Mouse (Mus musculus): Measurements from ENCODE around the gene Vmn1r78. TPM values are rescaled to one million over a fixed set of nuclear protein-coding genes. Genes with fewer than 3 reads are reported as not detected.
"Not testable (repeated sequence)": the region's sequence is repeated elsewhere in the genome, so short reads cannot be mapped to it uniquely, and the experiment has no call there.

The Vmn1r78 gene
- polyA plus RNA-seq (2012; rRNA removed) = not detected in 2 replicates

DNA sequence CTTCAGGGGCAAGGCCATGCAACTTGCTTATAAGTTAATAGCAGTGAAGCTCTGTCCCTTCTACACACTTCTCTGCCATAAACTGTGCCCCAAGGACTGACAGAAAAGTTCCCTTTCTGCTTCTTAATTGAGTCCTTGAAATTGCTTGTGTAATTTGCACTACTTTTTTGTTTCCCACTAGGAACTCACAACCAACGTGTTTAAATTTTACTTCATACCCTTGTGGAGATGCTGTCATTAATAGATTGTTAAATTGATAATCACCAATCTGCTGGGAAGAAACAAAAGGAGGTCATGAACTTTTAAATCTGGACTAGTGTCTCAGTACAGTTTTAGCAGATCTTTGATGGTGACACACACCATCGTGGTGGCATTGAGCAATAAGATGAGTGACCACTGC is at the start of gene Vmn1r78:
Gene Vmn1r78 (plus strand): TSS at position 301 of the 400 bp plus-strand sequence.
- Histone ChIP-seq H3K27me3 (replicated peaks; ENCODE audit: control insufficient read depth, insufficient read depth, low read length) (no peaks in the 10 kb centered on the region), H3K27ac (ENCODE audit: insufficient read depth, low read depth, low read length) (no peak within 1 kb of the TSS), H3K4me1 (ENCODE audit: control insufficient read depth, insufficient read depth, low read length) (no peaks in the 10 kb centered on the region), H3K4me3 (ENCODE audit: insufficient read depth, low read depth, low read length) (no peak within 1 kb of the TSS), H3K36me3 (ENCODE audit: control insufficient read depth, insufficient read depth, low read length) (no peaks in the 10 kb centered on the region)
- 54% methylated on average over 2 of the region's 2 CpGs for WGBS
- TF ChIP-seq POLR2A (IDR thresholded peaks at IDR 0.05; ENCODE audit: low read depth, low read length) = no peak
- TF ChIP-seq CTCF (conservative IDR thresholded peaks at IDR 0.05; ENCODE audit: insufficient read depth, insufficient read length, low read depth, low read length) = no peak
- no peak for DNase-seq

- not testable (repeated sequence) for H3K27me3 ChIP-seq (replicated peaks; ENCODE audit: control insufficient read depth, insufficient read depth, low read length); DNase-seq; H3K4me1 ChIP-seq (ENCODE audit: control insufficient read depth, insufficient read depth, low read length); H3K27ac ChIP-seq (ENCODE audit: insufficient read depth, low read depth, low read length); H3K36me3 ChIP-seq (ENCODE audit: control insufficient read depth, insufficient read depth, low read length); H3K4me3 ChIP-seq (ENCODE audit: insufficient read depth, low read depth, low read length)
- WGBS = 44% methylated on average over 1 of the region's 1 CpGs
Observed at GRCm38 (mm10) chr7:12156463-12156862, 6.4 kb downstream of the Vmn1r78 start.

GRCm38 (mm10) chr7:12170979-12171378 is 20.9 kb downstream of the Vmn1r78 start, which contains the start of gene Vmn1r79:
TSS of gene Vmn1r79 (plus strand) at chr7:12171279.
- not testable (repeated sequence) for H3K4me1 ChIP-seq (ENCODE audit: control insufficient read depth, insufficient read depth, low read length); H3K27me3 ChIP-seq (replicated peaks; ENCODE audit: control insufficient read depth, insufficient read depth, low read length); H3K27ac ChIP-seq (ENCODE audit: insufficient read depth, low read depth, low read length); H3K4me3 ChIP-seq (ENCODE audit: insufficient read depth, low read depth, low read length); H3K36me3 ChIP-seq (ENCODE audit: control insufficient read depth, insufficient read depth, low read length); DNase-seq

GRCm38 (mm10) chr7:12172926-12173325 is 22.9 kb downstream of the Vmn1r78 start:
- 52% methylated on average over 2 of the region's 2 CpGs for WGBS
- not testable (repeated sequence) for H3K4me3 ChIP-seq (ENCODE audit: insufficient read depth, low read depth, low read length); H3K4me1 ChIP-seq (ENCODE audit: control insufficient read depth, insufficient read depth, low read length); DNase-seq; H3K27ac ChIP-seq (ENCODE audit: insufficient read depth, low read depth, low read length); H3K27me3 ChIP-seq (replicated peaks; ENCODE audit: control insufficient read depth, insufficient read depth, low read length); H3K36me3 ChIP-seq (ENCODE audit: control insufficient read depth, insufficient read depth, low read length)

DNA sequence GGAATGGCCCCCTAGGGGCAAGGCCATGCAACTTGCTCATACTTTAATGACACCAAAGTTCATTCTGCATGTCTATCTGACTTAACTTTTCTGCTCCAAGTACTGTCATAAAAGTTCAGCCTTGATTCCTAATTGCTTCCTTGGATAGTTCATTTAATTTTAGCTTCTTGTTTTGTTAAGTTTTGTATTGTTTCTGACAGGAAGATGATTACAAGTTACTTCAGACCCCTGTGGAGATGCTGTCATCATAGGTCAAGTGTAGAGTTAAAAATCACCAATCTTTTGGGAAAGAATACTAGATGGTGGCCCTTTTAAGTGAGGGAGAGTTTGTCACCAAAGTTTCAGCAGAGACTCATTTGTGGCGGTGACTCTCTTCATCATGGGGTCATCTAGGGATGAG is 38.9 kb downstream of the Vmn1r78 start, which contains the start of gene Vmn1r80:
Gene Vmn1r80 (plus strand): TSS at position 301 of the 400 bp plus-strand sequence.
- Histone ChIP-seq H3K4me3 (ENCODE audit: insufficient read depth, low read depth, low read length) (no peak within 1 kb of the TSS), H3K4me1 (ENCODE audit: control insufficient read depth, insufficient read depth, low read length) (no peaks in the 10 kb centered on the region), H3K36me3 (ENCODE audit: control insufficient read depth, insufficient read depth, low read length) (no peaks in the 10 kb centered on the region), H3K27me3 (replicated peaks; ENCODE audit: control insufficient read depth, insufficient read depth, low read length) (no peaks in the 10 kb centered on the region), H3K27ac (ENCODE audit: insufficient read depth, low read depth, low read length) (no peak within 1 kb of the TSS)
- peak; percentile 14 for DNase-seq
- TF ChIP-seq POLR2A (IDR thresholded peaks at IDR 0.05; ENCODE audit: low read depth, low read length) = no peak
- 62% methylated on average over 1 of the region's 1 CpGs for WGBS

- no peaks in the 10 kb centered on the region for H3K4me1 ChIP-seq (ENCODE audit: control insufficient read depth, insufficient read depth, low read length)
- DNase-seq = no peak
- no peak for TF ChIP-seq CTCF (conservative IDR thresholded peaks at IDR 0.05; ENCODE audit: insufficient read depth, insufficient read length, low read depth, low read length)
- TF ChIP-seq POLR2A (IDR thresholded peaks at IDR 0.05; ENCODE audit: low read depth, low read length) = no peak
- no peaks in the 10 kb centered on the region for H3K36me3 ChIP-seq (ENCODE audit: control insufficient read depth, insufficient read depth, low read length)
- 69% methylated on average over 2 of the region's 2 CpGs for WGBS
- no peak overlapping the region for H3K27ac ChIP-seq (ENCODE audit: insufficient read depth, low read depth, low read length)
- H3K4me3 ChIP-seq (ENCODE audit: insufficient read depth, low read depth, low read length) = no peak overlapping the region
- H3K27me3 ChIP-seq (replicated peaks; ENCODE audit: control insufficient read depth, insufficient read depth, low read length) = no peaks in the 10 kb centered on the region
Observed at GRCm38 (mm10) chr7:12204141-12204540, 54.1 kb downstream of the Vmn1r78 start.

Other genes with a start within 250 kb of the Vmn1r78 start
- gene Vmn1r76, start 212.0 kb upstream of the Vmn1r78 start, polyA plus RNA-seq (2012; rRNA removed) = not detected in 2 replicates
- not detected in 2 replicates for gene Vmn1r77, start 113.5 kb upstream of the Vmn1r78 start, polyA plus RNA-seq (2012; rRNA removed)
- gene Vmn1r79, start 21.0 kb downstream of the Vmn1r78 start, polyA plus RNA-seq (2012; rRNA removed) = not detected in 2 replicates
- gene Vmn1r80, start 39.0 kb downstream of the Vmn1r78 start, polyA plus RNA-seq (2012; rRNA removed) = not detected in 2 replicates
- gene Vmn1r81, start 118.0 kb downstream of the Vmn1r78 start, polyA plus RNA-seq (2012; rRNA removed) = not detected in 2 replicates
- gene Vmn1r82, start 150.2 kb downstream of the Vmn1r78 start, polyA plus RNA-seq (2012; rRNA removed) = not detected in 2 replicates
- not detected in 2 replicates for gene Vmn1r83, start 179.2 kb downstream of the Vmn1r78 start, polyA plus RNA-seq (2012; rRNA removed)
- gene Vmn1r84, start 219.0 kb downstream of the Vmn1r78 start, polyA plus RNA-seq (2012; rRNA removed) = not detected in 2 replicates

All from kidney, adult 2 months (tissue).